Mouse (Mus musculus): Measurements from ENCODE around the gene Sgsm1. TPM values are rescaled to one million over a fixed set of nuclear protein-coding genes. Genes with fewer than 3 reads are reported as not detected.
A peak's percentile ranks its signal among the peaks of the same experiment; 100 is the strongest.
"Not testable (repeated sequence)": the region's sequence is repeated elsewhere in the genome, so short reads cannot be mapped to it uniquely, and the experiment has no call there.

Sgsm1 gene
- polyA plus RNA-seq, 1 experiment = 6.7 TPM

GRCm38 (mm10) chr5:113347593-113347992, 37.0 kb upstream of the Sgsm1 start:
- Histone ChIP-seq H3K4me3 (replicated peaks; ENCODE audit: extremely low read depth, low read depth, low read length) (no peak overlapping the region), H3K4me1 (ENCODE audit: control insufficient read depth, insufficient read depth, low read length) (no peaks in the 10 kb centered on the region)
- no peak for DNase-seq
- no peak for TF ChIP-seq CTCF (IDR thresholded peaks at IDR 0.05; ENCODE audit: insufficient read depth, low read length)
- no peak for TF ChIP-seq POLR2A (IDR thresholded peaks at IDR 0.05; ENCODE audit: borderline replicate concordance, extremely low read depth, low read depth, low read length)
- 31% methylated on average over 12 of the region's 12 CpGs for WGBS

- not testable (repeated sequence) for H3K4me1 ChIP-seq (ENCODE audit: control insufficient read depth, insufficient read depth, low read length); H3K4me3 ChIP-seq (replicated peaks; ENCODE audit: extremely low read depth, low read depth, low read length); DNase-seq
- WGBS = 35% methylated on average over 6 of the region's 6 CpGs
Observed at GRCm38 (mm10) chr5:113346651-113347050, 36.1 kb upstream of the Sgsm1 start.

GRCm38 (mm10) chr5:113345781-113346180, 35.2 kb upstream of the Sgsm1 start:
- TF ChIP-seq POLR2A (IDR thresholded peaks at IDR 0.05; ENCODE audit: borderline replicate concordance, extremely low read depth, low read depth, low read length) (no peak), CTCF (IDR thresholded peaks at IDR 0.05; ENCODE audit: insufficient read depth, low read length) (no peak)
- DNase-seq = no peak
- Histone ChIP-seq H3K4me1 (ENCODE audit: control insufficient read depth, insufficient read depth, low read length) (no peaks in the 10 kb centered on the region), H3K4me3 (replicated peaks; ENCODE audit: extremely low read depth, low read depth, low read length) (no peak overlapping the region)
- 22% methylated on average over 11 of the region's 11 CpGs for WGBS

DNA sequence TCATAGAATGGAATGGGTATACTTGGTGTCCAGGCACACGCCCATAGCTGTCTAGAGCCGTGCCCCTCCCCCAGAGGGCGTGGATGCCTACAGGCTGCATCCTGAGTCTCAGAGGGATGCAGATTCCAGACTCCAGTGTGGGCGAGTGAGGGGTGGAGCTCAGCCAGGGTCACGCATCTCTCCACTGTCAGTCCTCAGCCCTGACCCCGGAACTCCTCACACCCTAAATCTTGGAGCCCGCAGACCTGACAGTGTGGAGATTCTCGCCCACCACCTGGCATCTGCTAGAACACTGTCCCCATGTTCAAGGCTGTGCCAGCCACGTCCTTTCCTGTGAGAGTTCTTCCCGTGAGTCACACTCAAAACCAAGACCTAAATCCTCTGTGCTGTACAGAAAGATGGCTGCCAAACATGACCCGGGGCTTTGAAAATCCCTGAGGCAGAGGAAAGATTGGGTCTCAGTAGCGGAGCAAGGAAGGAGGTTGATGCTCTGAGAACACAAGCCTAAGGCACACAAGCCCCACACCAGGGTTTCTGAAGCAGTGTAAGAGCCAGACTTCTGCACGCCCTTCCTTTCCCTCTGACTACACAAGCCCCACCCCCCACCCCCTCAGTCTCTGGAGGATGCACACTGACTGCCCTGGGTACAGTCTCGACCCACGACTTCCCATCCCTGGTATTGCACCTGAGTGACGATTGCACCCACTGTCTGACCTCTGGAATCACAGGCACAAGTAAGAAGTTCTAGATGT, 34.2 kb upstream of the Sgsm1 start:
- no peak for TF ChIP-seq CTCF (IDR thresholded peaks at IDR 0.05; ENCODE audit: insufficient read depth, low read length)
- TF ChIP-seq POLR2A (IDR thresholded peaks at IDR 0.05; ENCODE audit: borderline replicate concordance, extremely low read depth, low read depth, low read length) = no peak
- Histone ChIP-seq H3K4me3 (replicated peaks; ENCODE audit: extremely low read depth, low read depth, low read length) (no peak overlapping the region), H3K4me1 (ENCODE audit: control insufficient read depth, insufficient read depth, low read length) (no peaks in the 10 kb centered on the region)
- DNase-seq = no peak
- WGBS = 28% methylated on average over 16 of the region's 16 CpGs

- no peak for TF ChIP-seq POLR2A (IDR thresholded peaks at IDR 0.05; ENCODE audit: borderline replicate concordance, extremely low read depth, low read depth, low read length)
- TF ChIP-seq CTCF (IDR thresholded peaks at IDR 0.05; ENCODE audit: insufficient read depth, low read length) = no peak
- Histone ChIP-seq H3K4me3 (replicated peaks; ENCODE audit: extremely low read depth, low read depth, low read length) (no peak overlapping the region), H3K4me1 (ENCODE audit: control insufficient read depth, insufficient read depth, low read length) (no peaks in the 10 kb centered on the region)
- no peak for DNase-seq
- 32% methylated on average over 9 of the region's 9 CpGs for WGBS
Observed at GRCm38 (mm10) chr5:113336281-113336680, 25.7 kb upstream of the Sgsm1 start.

GRCm38 (mm10) chr5:113335732-113336131, 25.1 kb upstream of the Sgsm1 start:
- WGBS = 1% methylated on average over 17 of the region's 17 CpGs
- TF ChIP-seq CTCF (IDR thresholded peaks at IDR 0.05; ENCODE audit: insufficient read depth, low read length) = no peak
- TF ChIP-seq POLR2A (IDR thresholded peaks at IDR 0.05; ENCODE audit: borderline replicate concordance, extremely low read depth, low read depth, low read length) = no peak
- Histone ChIP-seq H3K4me1 (ENCODE audit: control insufficient read depth, insufficient read depth, low read length) (no peaks in the 10 kb centered on the region), H3K4me3 (replicated peaks; ENCODE audit: extremely low read depth, low read depth, low read length) (no peak overlapping the region)
- no peak for DNase-seq

- Histone ChIP-seq H3K4me3 (replicated peaks; ENCODE audit: extremely low read depth, low read depth, low read length) (no peak overlapping the region), H3K4me1 (ENCODE audit: control insufficient read depth, insufficient read depth, low read length) (no peaks in the 10 kb centered on the region)
- no peak for DNase-seq
- 9% methylated on average over 34 of the region's 34 CpGs for WGBS
- TF ChIP-seq POLR2A (IDR thresholded peaks at IDR 0.05; ENCODE audit: borderline replicate concordance, extremely low read depth, low read depth, low read length) (no peak), CTCF (IDR thresholded peaks at IDR 0.05; ENCODE audit: insufficient read depth, low read length) (no peak)
Observed at GRCm38 (mm10) chr5:113334621-113335530, 24.3 kb upstream of the Sgsm1 start.

GRCm38 (mm10) chr5:113332899-113333298, 22.3 kb upstream of the Sgsm1 start:
- 56% methylated on average over 4 of the region's 4 CpGs for WGBS
- TF ChIP-seq POLR2A (IDR thresholded peaks at IDR 0.05; ENCODE audit: borderline replicate concordance, extremely low read depth, low read depth, low read length) (no peak), CTCF (IDR thresholded peaks at IDR 0.05; ENCODE audit: insufficient read depth, low read length) (no peak)
- H3K4me3 ChIP-seq (replicated peaks; ENCODE audit: extremely low read depth, low read depth, low read length) = no peak overlapping the region
- DNase-seq = no peak
- H3K4me1 ChIP-seq (ENCODE audit: control insufficient read depth, insufficient read depth, low read length) = no peaks in the 10 kb centered on the region

DNA sequence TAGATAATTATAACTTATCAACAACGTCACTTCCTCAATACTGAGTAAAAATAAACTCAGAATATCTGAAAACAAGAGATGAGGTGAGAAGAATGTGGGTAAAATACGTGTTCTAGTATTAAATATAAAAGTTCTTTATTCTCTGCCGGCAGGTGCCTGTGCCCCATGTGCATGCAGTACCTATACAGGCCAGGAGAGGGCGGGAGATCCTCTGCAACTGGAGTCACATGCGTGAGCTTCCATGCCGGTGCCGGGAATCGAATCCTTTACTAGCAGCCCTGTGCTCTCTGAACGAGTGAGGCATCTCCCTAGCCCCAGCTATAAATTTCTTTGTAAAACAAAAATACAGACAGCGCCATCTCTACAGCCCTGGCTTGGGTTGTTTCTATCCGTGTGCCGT, 21.7 kb upstream of the Sgsm1 start:
- Histone ChIP-seq H3K4me3 (replicated peaks; ENCODE audit: extremely low read depth, low read depth, low read length) (no peak overlapping the region), H3K4me1 (ENCODE audit: control insufficient read depth, insufficient read depth, low read length) (no peaks in the 10 kb centered on the region)
- TF ChIP-seq CTCF (IDR thresholded peaks at IDR 0.05; ENCODE audit: insufficient read depth, low read length) = 0 out of 2 replicates have a peak, but pooled peaks have one; percentile 11
- no peak for TF ChIP-seq POLR2A (IDR thresholded peaks at IDR 0.05; ENCODE audit: borderline replicate concordance, extremely low read depth, low read depth, low read length)
- DNase-seq = no peak
- 31% methylated on average over 12 of the region's 12 CpGs for WGBS
